Mouse (Mus musculus) embryonic facial prominence, embryonic 11.5 days (tissue): ENCODE measurements at regions not wholly inside any gene's neighbourhood (a gene's known extent, or its start where the extent isn't known, plus 50 kb on each side); places are given as distances from the start of the nearest gene placed in this dataset.
A peak's percentile ranks its signal among the peaks of the same experiment; 100 is the strongest.

Source experiments
- ATAC-seq: fragments of 200-750 bp; cut with Nextera tagmentation; replicated peaks from 2 replicates; pipeline ENCODE4 v1.8.0; 2017; ENCODE audit warnings: low read depth; ENCODE audit not compliant: insufficient number of reproducible peaks, low FRiP score, low TSS enrichment
- DNase-seq: peaks from one replicate; pipeline ENCODE4 v3.0.0-alpha.2; 2015; ENCODE audit warnings: low spot score
- H3K27ac ChIP-seq: fragments of 300-500 bp; sonication (generic); replicated peaks from 2 replicates; pipeline ENCODE4 v1.5.1; 2014; ENCODE audit warnings: mild to moderate bottlenecking, low read depth, low read length, control low read depth
- H3K27me3 ChIP-seq: fragments of 300-500 bp; sonication (generic); 2 replicates; pipeline ENCODE4 v1.6.1; 2014; ENCODE audit warnings: mild to moderate bottlenecking, low read length, moderate library complexity, mixed read lengths; ENCODE audit not compliant: control insufficient read depth, insufficient read depth
- H3K36me3 ChIP-seq: fragments of 300-500 bp; sonication (generic); replicated peaks from 2 replicates; pipeline ENCODE4 v1.6.1; 2014; ENCODE audit warnings: low read depth, mild to moderate bottlenecking, low read length, moderate library complexity, mixed read lengths; ENCODE audit not compliant: control insufficient read depth, insufficient read depth
- H3K4me1 ChIP-seq: fragments of 300-500 bp; sonication (generic); 2 replicates; pipeline ENCODE4 v1.6.1; 2014; ENCODE audit warnings: low read length, mixed read lengths; ENCODE audit not compliant: control insufficient read depth, insufficient read depth
- H3K4me2 ChIP-seq: fragments of 300-500 bp; sonication (generic); 2 replicates; pipeline ENCODE4 v1.6.1; 2014; ENCODE audit warnings: low read depth, mild to moderate bottlenecking, control low read depth, low read length, moderate library complexity
- H3K4me3 ChIP-seq: fragments of 300-500 bp; sonication (generic); 2 replicates; pipeline ENCODE4 v1.5.1; 2014; ENCODE audit warnings: low read depth, low read length, control low read depth
- H3K9ac ChIP-seq: fragments of 300-500 bp; sonication (generic); replicated peaks from 2 replicates; pipeline ENCODE4 v1.6.1; 2014; ENCODE audit warnings: mild to moderate bottlenecking, control low read depth, low read length
- H3K9me3 ChIP-seq: fragments of 300-500 bp; sonication (generic); replicated peaks from 2 replicates; pipeline ENCODE4 v1.6.1; 2016; ENCODE audit warnings: mild to moderate bottlenecking, low read length, inconsistent platforms, mixed read lengths; ENCODE audit not compliant: control insufficient read depth
- whole genome bisulfite sequencing: fragments of 180-500 bp; shearing (Covaris S2); extraction: QIAGEN DNeasy Blood & Tissue Kit; methylation state at CpG from one replicate; pipeline ENCODE4 v1.1.7; 2014; 5-methylcytosine and 5-hydroxymethylcytosine counted together

GRCm38 (mm10) chr13:52035731-52036130 is 189.3 kb downstream of the Gadd45g start:
- Histone ChIP-seq H3K4me2 (no peak overlapping the region), H3K27me3 (no peaks in the 10 kb centered on the region), H3K9ac (no peak overlapping the region), H3K9me3 (no peaks in the 10 kb centered on the region), H3K4me3 (no peak overlapping the region), H3K27ac (no peak overlapping the region), H3K36me3 (no peaks in the 10 kb centered on the region), H3K4me1 (no peaks in the 10 kb centered on the region)
- DNase-seq (no peak), ATAC-seq (no peak)
- 69% methylated on average over 6 of the region's 6 CpGs for WGBS

- no peaks in the 10 kb centered on the region for H3K4me1 ChIP-seq
- DNase-seq: no peak
- no peak overlapping the region for H3K9ac ChIP-seq
- H3K27ac ChIP-seq: no peak overlapping the region
- no peak overlapping the region for H3K4me2 ChIP-seq
- WGBS: 77% methylated on average over 5 of the region's 5 CpGs
- no peak for ATAC-seq
- H3K27me3 ChIP-seq: no peaks in the 10 kb centered on the region
- H3K36me3 ChIP-seq: no peaks in the 10 kb centered on the region
- no peaks in the 10 kb centered on the region for H3K9me3 ChIP-seq
- no peak overlapping the region for H3K4me3 ChIP-seq
Observed at GRCm38 (mm10) chr13:52036351-52036750, 189.9 kb downstream of the Gadd45g start.

GRCm38 (mm10) chr13:52037218-52037617 is 190.7 kb downstream of the Gadd45g start:
- H3K4me3 ChIP-seq: no peak overlapping the region
- H3K4me1 ChIP-seq: no peaks in the 10 kb centered on the region
- H3K9ac ChIP-seq: no peak overlapping the region
- no peak for DNase-seq
- H3K36me3 ChIP-seq: no peaks in the 10 kb centered on the region
- H3K4me2 ChIP-seq: no peak overlapping the region
- no peaks in the 10 kb centered on the region for H3K27me3 ChIP-seq
- no peak for ATAC-seq
- H3K27ac ChIP-seq: no peak overlapping the region
- 57% methylated on average over 13 of the region's 13 CpGs for WGBS
- H3K9me3 ChIP-seq: no peaks in the 10 kb centered on the region

- DNase-seq (no peak), ATAC-seq (no peak; the same call in 1 of the 2 replicates)
- Histone ChIP-seq H3K4me3 (no peak overlapping the region), H3K4me1 (no peaks in the 10 kb centered on the region), H3K27me3 (no peaks in the 10 kb centered on the region), H3K9ac (no peak overlapping the region; the same call in 1 of the 2 replicates), H3K27ac (0 out of 2 replicates have a peak overlapping the region, but pooled peaks have one; percentile 13), H3K9me3 (no peaks in the 10 kb centered on the region), H3K4me2 (no peak overlapping the region), H3K36me3 (no peaks in the 10 kb centered on the region)
- 53% methylated on average over 15 of the region's 15 CpGs for WGBS
Observed at GRCm38 (mm10) chr13:52041467-52042421, 195.3 kb downstream of the Gadd45g start.

GRCm38 (mm10) chr13:52042867-52043266 is 196.4 kb downstream of the Gadd45g start:
- Histone ChIP-seq H3K36me3 (no peaks in the 10 kb centered on the region), H3K4me1 (no peaks in the 10 kb centered on the region), H3K27me3 (no peaks in the 10 kb centered on the region), H3K9me3 (no peaks in the 10 kb centered on the region), H3K9ac (no peak overlapping the region), H3K4me3 (no peak overlapping the region), H3K27ac (no peak overlapping the region), H3K4me2 (no peak overlapping the region)
- 93% methylated on average over 3 of the region's 3 CpGs for WGBS
- ATAC-seq: no peak
- DNase-seq: no peak

GRCm38 (mm10) chr13:52043916-52044315 is 197.4 kb downstream of the Gadd45g start:
- no peak overlapping the region for H3K4me3 ChIP-seq
- no peak for ATAC-seq

GRCm38 (mm10) chr13:52045349-52045748 is 198.9 kb downstream of the Gadd45g start:
- Histone ChIP-seq H3K27ac (no peak overlapping the region), H3K27me3 (no peaks in the 10 kb centered on the region), H3K4me2 (no peak overlapping the region), H3K4me1 (no peaks in the 10 kb centered on the region), H3K4me3 (no peak overlapping the region), H3K9me3 (no peaks in the 10 kb centered on the region), H3K36me3 (no peaks in the 10 kb centered on the region), H3K9ac (no peak overlapping the region)
- ATAC-seq (no peak), DNase-seq (no peak)
- WGBS: 88% methylated on average over 3 of the region's 3 CpGs

More at GRCm38 (mm10) chr13:52043916-52044315, 197.4 kb downstream of the Gadd45g start:
- no peak overlapping the region for H3K27ac ChIP-seq
- H3K9me3 ChIP-seq: no peaks in the 10 kb centered on the region
- H3K27me3 ChIP-seq: no peaks in the 10 kb centered on the region
- H3K4me1 ChIP-seq: no peaks in the 10 kb centered on the region
- 84% methylated on average over 3 of the region's 3 CpGs for WGBS
- no peak for DNase-seq
- no peak overlapping the region for H3K4me2 ChIP-seq
- H3K9ac ChIP-seq: no peak overlapping the region
- H3K36me3 ChIP-seq: no peaks in the 10 kb centered on the region

GRCm38 (mm10) chr13:52046020-52046419 is 199.5 kb downstream of the Gadd45g start:
- WGBS: 70% methylated on average over 5 of the region's 5 CpGs
- no peak for DNase-seq

More at GRCm38 (mm10) chr13:52046020-52046419, 199.5 kb downstream of the Gadd45g start:
- Histone ChIP-seq H3K4me3 (no peak overlapping the region), H3K4me1 (no peaks in the 10 kb centered on the region), H3K27ac (no peak overlapping the region), H3K4me2 (no peak overlapping the region), H3K36me3 (no peaks in the 10 kb centered on the region), H3K9me3 (no peaks in the 10 kb centered on the region), H3K27me3 (no peaks in the 10 kb centered on the region), H3K9ac (no peak overlapping the region)
- ATAC-seq: no peak; the same call in 1 of the 2 replicates
